Mouse (Mus musculus) layer of hippocampus, adult 11-12 months (tissue): ENCODE measurements around the gene Pbx2.

Experiments
- DNase-seq: peaks from one replicate; pipeline ENCODE4 v3.0.0; 2022; ENCODE audit warnings: low spot score

Pbx2 gene

GRCm38 (mm10) chr17:34604061-34604508 is 13.0 kb downstream of the Pbx2 start, which contains the start of gene Agpat1:
Gene Agpat1, plus strand, starts transcription at chr17:34604262.
- DNase-seq, result peak; percentile 99

- DNase-seq, result no peak
Observed at GRCm38 (mm10) chr17:34604511-34605237, 13.6 kb downstream of the Pbx2 start.

- DNase-seq, result peak; percentile 98
Observed at GRCm38 (mm10) chr17:34605609-34606008, 14.5 kb downstream of the Pbx2 start.

GRCm38 (mm10) chr17:34606186-34607039 is 15.3 kb downstream of the Pbx2 start:
- no peak for DNase-seq

- no peak for DNase-seq
Observed at GRCm38 (mm10) chr17:34607997-34608396, 16.9 kb downstream of the Pbx2 start.

- no peak for DNase-seq
Observed at GRCm38 (mm10) chr17:34611050-34611449, 20.0 kb downstream of the Pbx2 start.

- no peak for DNase-seq
Observed at GRCm38 (mm10) chr17:34613054-34613645, 22.1 kb downstream of the Pbx2 start.

- no peak for DNase-seq
Observed at GRCm38 (mm10) chr17:34613830-34614229, 22.8 kb downstream of the Pbx2 start.

- no peak for DNase-seq
Observed at GRCm38 (mm10) chr17:34615871-34616270, 24.8 kb downstream of the Pbx2 start, which contains the start of gene Egfl8. Gene Egfl8, minus strand, starts transcription at chr17:34615971.

- DNase-seq, result peak; percentile 77
Observed at GRCm38 (mm10) chr17:34618999-34619398, 27.9 kb downstream of the Pbx2 start.

- no peak for DNase-seq
Observed at GRCm38 (mm10) chr17:34621006-34621405, 29.9 kb downstream of the Pbx2 start.

- DNase-seq, result no peak
Observed at GRCm38 (mm10) chr17:34623161-34623560, 32.1 kb downstream of the Pbx2 start.

- no peak for DNase-seq
Observed at GRCm38 (mm10) chr17:34624981-34625380, 33.9 kb downstream of the Pbx2 start.

- no peak for DNase-seq
Observed at GRCm38 (mm10) chr17:34626062-34626772, 35.2 kb downstream of the Pbx2 start.

- no peak for DNase-seq
Observed at GRCm38 (mm10) chr17:34626773-34627092, 35.7 kb downstream of the Pbx2 start.

GRCm38 (mm10) chr17:34627093-34627942 is 36.3 kb downstream of the Pbx2 start:
- peak; percentile 88 for DNase-seq

GRCm38 (mm10) chr17:34627943-34628643 is 37.0 kb downstream of the Pbx2 start, which contains the start of gene Ppt2:
Gene Ppt2, minus strand, starts transcription at chr17:34628510.
- DNase-seq, result no peak

GRCm38 (mm10) chr17:34628644-34628967 is 37.5 kb downstream of the Pbx2 start:
- DNase-seq, result no peak

- DNase-seq, result no peak
Observed at GRCm38 (mm10) chr17:34629221-34629751, 38.2 kb downstream of the Pbx2 start, which contains the start of gene Prrt1. Gene Prrt1, plus strand, starts transcription at chr17:34629533.
